Mouse (Mus musculus): ENCODE data around the gene Krba1. TPM values are rescaled to one million over a fixed set of nuclear protein-coding genes. Genes with fewer than 3 reads are reported as not detected.

Krba1 gene
- total RNA-seq (2015; ENCODE audit: low replicate concordance) (0.84 TPM in 1 of 2 replicates, not detected in the other), total RNA-seq (2017; ENCODE audit: low replicate concordance) (0.43 and 0.70 TPM in 2 replicates)

GRCm38 (mm10) chr6:48395105-48396007 is at the start of gene Krba1:
Gene Krba1, plus strand, starts transcription at chr6:48395586.
- ATAC-seq (replicated peaks; ENCODE audit: low FRiP score, poor library complexity, severe bottlenecking): 0 out of 2 replicates have a peak, but pooled peaks have one; percentile 39

GRCm38 (mm10) chr6:48358897-48359296 is 36.5 kb upstream of the Krba1 start:
- no peak for ATAC-seq (replicated peaks; ENCODE audit: low FRiP score, poor library complexity, severe bottlenecking)

DNA sequence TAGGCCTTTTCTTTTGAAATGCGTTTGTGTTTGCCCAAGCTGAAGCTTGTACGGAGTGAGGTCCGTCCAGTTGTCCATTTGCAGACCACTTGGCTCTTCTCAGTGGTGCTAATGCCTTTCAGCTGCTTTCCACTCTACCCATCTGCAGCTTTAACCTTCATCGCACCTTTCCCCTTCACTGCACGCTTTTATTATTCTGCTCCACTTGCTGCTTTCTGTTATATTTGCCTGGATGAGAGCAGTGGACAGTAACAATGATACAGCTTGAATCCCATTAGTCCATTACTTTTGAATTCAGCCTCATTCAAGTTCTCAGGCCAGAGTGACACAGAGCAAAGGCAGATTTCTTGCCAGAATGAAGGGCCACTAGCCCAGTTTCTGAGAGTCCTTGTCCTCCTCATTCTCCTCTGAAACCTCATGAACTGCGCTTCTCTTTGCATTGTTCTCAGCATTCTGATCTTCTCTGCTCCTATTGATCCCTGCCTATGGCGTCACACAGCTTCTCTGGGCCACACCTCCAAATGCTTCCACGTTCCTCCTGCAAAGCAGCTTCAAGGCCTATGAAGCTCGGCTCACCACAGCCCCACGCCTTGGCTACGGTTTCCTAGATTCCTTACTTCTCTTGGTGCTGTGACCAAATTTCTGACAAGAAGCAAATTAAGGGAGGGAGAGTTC is 28.9 kb upstream of the Krba1 start:
- ATAC-seq (replicated peaks; ENCODE audit: low FRiP score, poor library complexity, severe bottlenecking): no peak

DNA sequence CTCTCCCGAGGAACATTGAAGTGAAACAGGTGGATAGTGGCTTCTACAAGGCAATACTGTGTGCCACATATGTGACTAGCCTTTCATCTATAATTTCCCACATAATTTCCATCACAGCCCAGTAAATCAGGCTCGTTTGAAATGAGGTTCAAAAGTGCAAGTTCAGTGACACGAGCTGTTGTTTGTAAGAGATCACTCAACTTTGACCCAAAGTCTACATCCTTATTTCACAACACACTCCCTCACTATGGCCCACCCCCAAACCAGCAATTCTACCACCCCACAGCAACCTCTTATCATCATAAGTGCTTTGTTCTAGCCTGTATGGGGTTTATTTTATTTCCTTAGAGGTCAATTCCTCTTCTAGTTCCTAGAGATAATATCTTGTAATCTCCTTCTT is 7.2 kb upstream of the Krba1 start:
- ATAC-seq (replicated peaks; ENCODE audit: low FRiP score, poor library complexity, severe bottlenecking): no peak

- ATAC-seq (replicated peaks; ENCODE audit: low FRiP score, poor library complexity, severe bottlenecking): no peak
Observed at GRCm38 (mm10) chr6:48393811-48394210, 1.6 kb upstream of the Krba1 start.

DNA sequence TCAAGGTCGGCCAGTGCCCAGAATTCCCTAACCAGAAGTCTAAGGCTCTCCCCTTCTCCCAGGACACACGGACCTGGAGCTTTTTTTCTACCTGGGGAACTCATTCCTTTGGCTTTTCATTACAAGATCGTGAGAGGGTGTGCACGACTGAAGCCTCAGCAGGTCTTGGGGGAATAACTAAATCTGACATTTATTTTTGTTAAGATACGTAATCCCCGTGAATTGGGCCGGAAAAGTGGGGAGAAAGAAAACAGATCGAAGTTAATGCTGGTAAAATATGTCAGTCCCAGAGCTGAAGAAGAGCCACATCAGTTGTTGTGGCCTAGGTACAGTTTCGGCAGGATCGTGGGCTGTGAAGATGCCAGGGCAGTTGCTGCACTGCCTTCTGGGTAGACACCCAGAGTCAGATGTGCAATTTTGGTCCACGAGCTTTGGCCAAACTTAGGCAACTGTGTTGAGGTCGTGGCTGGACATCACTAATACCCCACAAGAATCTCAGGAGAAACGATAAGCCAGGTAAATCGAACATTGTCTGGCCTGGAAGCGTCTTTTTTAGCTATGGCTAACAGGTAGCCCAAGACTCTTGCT is 716 bp downstream of the Krba1 start:
- ATAC-seq (replicated peaks; ENCODE audit: low FRiP score, poor library complexity, severe bottlenecking): no peak

- ATAC-seq (replicated peaks; ENCODE audit: low FRiP score, poor library complexity, severe bottlenecking): no peak
Observed at GRCm38 (mm10) chr6:48396686-48397085, 1.3 kb downstream of the Krba1 start.

DNA sequence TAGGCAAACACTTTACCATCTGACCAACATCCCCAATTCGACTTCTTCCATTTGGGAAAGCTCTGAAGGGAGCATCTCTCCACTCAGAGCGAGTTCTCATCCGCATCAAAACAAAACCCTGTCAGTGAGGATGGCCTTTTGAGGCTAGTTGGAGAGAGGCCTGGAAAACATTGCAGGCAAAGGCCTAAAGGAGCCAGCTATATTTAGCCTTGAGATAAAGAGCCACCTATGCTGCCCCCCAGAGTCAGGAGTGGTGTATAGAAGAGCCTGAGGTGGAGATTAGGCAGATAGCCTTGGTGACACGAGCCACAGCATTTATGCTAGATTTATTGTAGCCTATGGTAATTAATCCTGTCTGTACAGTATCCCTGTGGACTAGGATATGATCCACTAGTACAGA is 1.9 kb downstream of the Krba1 start:
- no peak for ATAC-seq (replicated peaks; ENCODE audit: low FRiP score, poor library complexity, severe bottlenecking)

- no peak for ATAC-seq (replicated peaks; ENCODE audit: low FRiP score, poor library complexity, severe bottlenecking)
Observed at GRCm38 (mm10) chr6:48399906-48400305, 4.5 kb downstream of the Krba1 start.

DNA sequence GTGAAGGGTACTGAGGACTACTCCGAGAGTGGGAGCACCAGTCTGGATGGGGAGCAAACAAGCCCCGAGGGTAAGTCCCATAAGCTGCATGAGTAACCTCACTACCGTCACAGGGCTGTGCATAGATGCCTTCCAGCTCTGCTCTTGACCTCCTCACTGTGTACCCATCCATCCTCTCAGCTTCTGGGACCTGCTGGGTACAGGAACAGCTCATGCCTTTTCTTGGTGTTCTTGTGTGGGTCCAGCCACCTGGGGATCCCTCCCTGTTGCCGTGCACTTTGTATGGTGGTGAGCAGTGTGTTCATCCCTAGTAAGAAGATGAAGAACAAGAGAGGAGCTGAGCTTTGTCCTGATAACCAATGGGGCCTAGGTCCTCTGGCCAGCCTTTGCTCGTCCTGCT is 8.7 kb downstream of the Krba1 start:
- ATAC-seq (replicated peaks; ENCODE audit: low FRiP score, poor library complexity, severe bottlenecking): no peak

GRCm38 (mm10) chr6:48409726-48410343 is 14.4 kb downstream of the Krba1 start:
- no peak for ATAC-seq (replicated peaks; ENCODE audit: low FRiP score, poor library complexity, severe bottlenecking)

- no peak for ATAC-seq (replicated peaks; ENCODE audit: low FRiP score, poor library complexity, severe bottlenecking)
Observed at GRCm38 (mm10) chr6:48410551-48410950, 15.2 kb downstream of the Krba1 start.

- ATAC-seq (replicated peaks; ENCODE audit: low FRiP score, poor library complexity, severe bottlenecking): no peak
Observed at GRCm38 (mm10) chr6:48411193-48412092, 16.1 kb downstream of the Krba1 start.

GRCm38 (mm10) chr6:48412147-48412546 is 16.8 kb downstream of the Krba1 start:
- no peak for ATAC-seq (replicated peaks; ENCODE audit: low FRiP score, poor library complexity, severe bottlenecking)

DNA sequence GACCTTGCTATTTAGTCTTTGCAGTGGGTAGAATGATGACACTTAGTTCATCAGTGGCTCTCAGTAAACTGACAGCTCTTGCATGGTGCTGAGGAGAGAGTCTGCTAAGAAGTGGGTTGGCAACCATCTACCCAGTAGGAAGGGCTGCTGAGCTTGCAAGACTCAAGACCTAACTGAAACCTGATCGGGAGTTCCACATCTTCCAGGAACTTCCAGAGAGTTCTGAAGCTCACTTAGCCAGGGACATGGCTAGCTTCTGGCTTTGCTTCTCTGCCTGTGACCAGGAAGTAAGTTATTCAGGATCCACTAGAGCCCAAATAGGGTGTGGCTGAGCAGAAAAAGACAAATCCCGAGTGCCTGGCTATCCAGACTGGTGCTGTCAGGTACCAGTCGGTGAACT is 17.3 kb downstream of the Krba1 start:
- ATAC-seq (replicated peaks; ENCODE audit: low FRiP score, poor library complexity, severe bottlenecking): no peak

DNA sequence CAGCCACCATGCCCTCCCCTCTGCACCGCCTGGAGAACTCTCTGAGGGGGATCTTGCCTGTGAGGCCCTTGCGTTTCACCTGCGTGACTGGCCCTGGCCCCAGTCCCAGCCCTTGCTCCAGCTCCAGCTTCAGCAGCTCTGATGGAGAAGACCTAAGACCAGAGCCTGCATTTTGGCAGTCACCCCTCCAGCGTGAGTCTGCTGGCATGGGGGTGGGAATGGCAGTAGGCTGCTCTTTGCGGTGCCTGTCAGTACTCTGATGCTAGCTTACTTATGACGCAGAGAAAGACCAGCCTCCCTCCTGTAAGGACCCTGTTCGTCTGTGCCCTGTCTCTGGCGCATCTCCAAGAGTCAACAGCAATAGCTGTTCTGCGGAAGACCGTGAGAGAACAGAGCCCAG is 17.7 kb downstream of the Krba1 start:
- ATAC-seq (replicated peaks; ENCODE audit: low FRiP score, poor library complexity, severe bottlenecking): no peak

- ATAC-seq (replicated peaks; ENCODE audit: low FRiP score, poor library complexity, severe bottlenecking): no peak
Observed at GRCm38 (mm10) chr6:48414886-48415285, 19.5 kb downstream of the Krba1 start.

DNA sequence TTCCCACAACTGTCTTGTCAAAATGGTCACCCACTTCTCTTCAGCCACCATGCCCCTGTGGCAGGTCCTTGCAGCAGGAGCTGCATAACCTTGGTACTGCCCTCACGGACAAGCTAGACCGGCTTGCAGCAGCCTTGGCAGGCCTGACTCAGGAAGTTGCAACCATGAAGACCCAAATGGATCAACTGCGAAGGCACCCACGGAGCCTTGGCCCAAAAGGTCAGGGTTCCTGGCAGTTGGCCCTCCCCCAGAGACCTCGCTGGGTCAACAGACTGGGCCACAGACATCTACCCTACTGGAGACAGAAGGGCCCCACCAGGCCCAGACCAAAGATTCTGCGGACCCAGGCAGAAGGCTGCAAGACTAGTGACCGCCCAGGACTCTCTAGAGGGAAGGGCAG is 20.2 kb downstream of the Krba1 start:
- ATAC-seq (replicated peaks; ENCODE audit: low FRiP score, poor library complexity, severe bottlenecking): no peak

DNA sequence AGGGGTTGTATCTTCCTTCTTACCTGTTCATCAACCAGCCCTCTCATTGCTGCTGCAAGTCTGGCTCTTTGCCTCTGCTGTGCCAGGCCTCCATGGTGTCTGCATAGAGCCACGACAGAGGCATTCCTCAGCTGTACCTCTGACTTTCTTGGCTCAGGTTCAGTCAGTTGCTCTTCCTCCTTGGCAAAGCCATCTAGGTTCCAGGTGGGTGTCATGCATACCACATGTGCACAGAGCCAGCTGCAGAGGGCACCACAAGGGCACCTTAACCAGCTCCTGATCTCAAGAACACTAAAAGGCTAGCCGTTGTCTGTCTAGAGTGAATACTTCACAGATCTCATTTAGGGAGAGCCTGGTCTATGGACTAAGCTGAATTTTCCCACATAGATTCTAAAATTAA is 21.1 kb downstream of the Krba1 start:
- no peak for ATAC-seq (replicated peaks; ENCODE audit: low FRiP score, poor library complexity, severe bottlenecking)

All from erythroblast, adult 5-6 weeks (primary cell).